Mouse (Mus musculus): Measurements from ENCODE around the gene Vamp1. TPM values are rescaled to one million over a fixed set of nuclear protein-coding genes. Genes with fewer than 3 reads are reported as not detected.

Vamp1 gene
- polyA plus RNA-seq (2015; fragmentation: Nextera tagmentation; extraction: Ambion mirVana) = 11.3 and 12.9 TPM in 2 replicates

- Histone ChIP-seq H3K9ac (peak within 1 kb of the TSS; percentile 81), H3K4me1 (replicated peaks) (peaks cover 10% of the 10 kb centered on the region), H3K9me3 (no peaks in the 10 kb centered on the region), H3K4me2 (peak within 1 kb of the TSS; percentile 73), H3K27me3 (peaks cover 32% of the 10 kb centered on the region), H3K27ac (peak within 1 kb of the TSS; percentile 80), H3K4me3 (peak within 1 kb of the TSS; percentile 59), H3K36me3 (peaks cover 8% of the 10 kb centered on the region; the same call in 1 of the 2 replicates)
- WGBS = under 1% methylated on average over 48 of the region's 48 CpGs
- ATAC-seq (ENCODE audit: low FRiP score) = peak; percentile 98
Observed at GRCm38 (mm10) chr6:125215148-125215954, at the start of gene Vamp1. Gene Vamp1, plus strand, starts transcription at chr6:125215551.

GRCm38 (mm10) chr6:125166051-125166751 is 49.1 kb upstream of the Vamp1 start, which contains the start of gene Gapdh:
Gene Gapdh, minus strand, starts transcription at chr6:125166467.
- peaks cover 62% of the 10 kb centered on the region for H3K36me3 ChIP-seq
- peak within 1 kb of the TSS; percentile 98 for H3K4me3 ChIP-seq
- peaks cover 49% of the 10 kb centered on the region for H3K4me1 ChIP-seq (replicated peaks)
- 0 out of 2 replicates have a peak, but pooled peaks have one; percentile 7 for ATAC-seq (ENCODE audit: low FRiP score)
- WGBS = under 1% methylated on average over 18 of the region's 18 CpGs
- peak within 1 kb of the TSS; percentile 95 for H3K27ac ChIP-seq
- H3K4me2 ChIP-seq = peak within 1 kb of the TSS; percentile 97
- no peaks in the 10 kb centered on the region for H3K27me3 ChIP-seq
- peak within 1 kb of the TSS; percentile 98 for H3K9ac ChIP-seq
- no peaks in the 10 kb centered on the region for H3K9me3 ChIP-seq

GRCm38 (mm10) chr6:125166861-125167650 is 48.3 kb upstream of the Vamp1 start:
- peak overlapping the region; percentile 95 for H3K27ac ChIP-seq
- WGBS = 16% methylated on average over 10 of the region's 10 CpGs
- peak overlapping the region; percentile 98 for H3K9ac ChIP-seq
- H3K9me3 ChIP-seq = no peaks in the 10 kb centered on the region
- no peak for ATAC-seq (ENCODE audit: low FRiP score)
- peak overlapping the region; percentile 97 for H3K4me2 ChIP-seq
- no peak overlapping the region; the same call in 1 of the 2 replicates for H3K4me3 ChIP-seq
- H3K36me3 ChIP-seq = peaks cover 66% of the 10 kb centered on the region
- no peaks in the 10 kb centered on the region for H3K27me3 ChIP-seq
- peaks cover 42% of the 10 kb centered on the region for H3K4me1 ChIP-seq (replicated peaks)

GRCm38 (mm10) chr6:125168086-125168485 is 47.3 kb upstream of the Vamp1 start:
- peak overlapping the region; percentile 6; the same call in 1 of the 2 replicates for H3K9ac ChIP-seq
- H3K4me1 ChIP-seq (replicated peaks) = peaks cover 36% of the 10 kb centered on the region
- peaks cover 69% of the 10 kb centered on the region for H3K36me3 ChIP-seq
- 92% methylated on average over 14 of the region's 14 CpGs for WGBS
- H3K4me2 ChIP-seq = no peak overlapping the region
- no peaks in the 10 kb centered on the region for H3K9me3 ChIP-seq
- no peak for ATAC-seq (ENCODE audit: low FRiP score)
- H3K27ac ChIP-seq = no peak overlapping the region
- no peaks in the 10 kb centered on the region for H3K27me3 ChIP-seq
- no peak overlapping the region for H3K4me3 ChIP-seq

- ATAC-seq (ENCODE audit: low FRiP score) = no peak
- H3K4me3 ChIP-seq = no peak overlapping the region
- H3K4me2 ChIP-seq = no peak overlapping the region
- H3K9ac ChIP-seq = no peak overlapping the region
- H3K4me1 ChIP-seq (replicated peaks) = peaks cover 22% of the 10 kb centered on the region
- H3K27me3 ChIP-seq = no peaks in the 10 kb centered on the region
- no peaks in the 10 kb centered on the region for H3K9me3 ChIP-seq
- H3K36me3 ChIP-seq = peaks cover 81% of the 10 kb centered on the region
- 91% methylated on average over 6 of the region's 6 CpGs for WGBS
- H3K27ac ChIP-seq = no peak overlapping the region
Observed at GRCm38 (mm10) chr6:125170194-125170593, 45.2 kb upstream of the Vamp1 start.

GRCm38 (mm10) chr6:125172474-125172873 is 42.9 kb upstream of the Vamp1 start:
- peaks cover 4% of the 10 kb centered on the region for H3K4me1 ChIP-seq (replicated peaks)
- no peaks in the 10 kb centered on the region for H3K9me3 ChIP-seq
- no peaks in the 10 kb centered on the region for H3K27me3 ChIP-seq
- no peak for ATAC-seq (ENCODE audit: low FRiP score)
- 85% methylated on average over 2 of the region's 2 CpGs for WGBS
- no peak overlapping the region for H3K9ac ChIP-seq
- no peak overlapping the region for H3K4me3 ChIP-seq
- H3K4me2 ChIP-seq = no peak overlapping the region
- peaks cover 100% of the 10 kb centered on the region for H3K36me3 ChIP-seq
- no peak overlapping the region for H3K27ac ChIP-seq

GRCm38 (mm10) chr6:125173256-125173655 is 42.1 kb upstream of the Vamp1 start:
- Histone ChIP-seq H3K36me3 (peaks cover 100% of the 10 kb centered on the region), H3K27me3 (no peaks in the 10 kb centered on the region), H3K9me3 (no peaks in the 10 kb centered on the region), H3K9ac (no peak overlapping the region), H3K27ac (no peak overlapping the region), H3K4me2 (no peak overlapping the region), H3K4me3 (no peak overlapping the region), H3K4me1 (replicated peaks) (no peaks in the 10 kb centered on the region)
- WGBS = 88% methylated on average over 7 of the region's 7 CpGs
- ATAC-seq (ENCODE audit: low FRiP score) = no peak

- H3K4me1 ChIP-seq (replicated peaks) = no peaks in the 10 kb centered on the region
Observed at GRCm38 (mm10) chr6:125175469-125175868, 39.9 kb upstream of the Vamp1 start.

GRCm38 (mm10) chr6:125179601-125180000 is 35.8 kb upstream of the Vamp1 start:
- WGBS = 91% methylated on average over 7 of the region's 7 CpGs
- peaks cover 98% of the 10 kb centered on the region for H3K36me3 ChIP-seq
- no peaks in the 10 kb centered on the region for H3K9me3 ChIP-seq
- H3K9ac ChIP-seq = no peak overlapping the region
- ATAC-seq (ENCODE audit: low FRiP score) = no peak
- no peaks in the 10 kb centered on the region for H3K27me3 ChIP-seq
- no peaks in the 10 kb centered on the region for H3K4me1 ChIP-seq (replicated peaks)
- no peak overlapping the region for H3K27ac ChIP-seq
- no peak overlapping the region for H3K4me3 ChIP-seq
- H3K4me2 ChIP-seq = no peak overlapping the region

More at GRCm38 (mm10) chr6:125175469-125175868, 39.9 kb upstream of the Vamp1 start:
- H3K36me3 ChIP-seq = peaks cover 99% of the 10 kb centered on the region
- no peak overlapping the region for H3K4me3 ChIP-seq
- WGBS = 86% methylated on average over 5 of the region's 5 CpGs
- H3K4me2 ChIP-seq = no peak overlapping the region
- no peak overlapping the region for H3K27ac ChIP-seq
- no peaks in the 10 kb centered on the region for H3K27me3 ChIP-seq
- H3K9ac ChIP-seq = no peak overlapping the region
- H3K9me3 ChIP-seq = no peaks in the 10 kb centered on the region
- no peak for ATAC-seq (ENCODE audit: low FRiP score)

- H3K4me3 ChIP-seq = no peak overlapping the region
- no peaks in the 10 kb centered on the region for H3K4me1 ChIP-seq (replicated peaks)
- H3K4me2 ChIP-seq = no peak overlapping the region
- H3K36me3 ChIP-seq = peaks cover 98% of the 10 kb centered on the region
- no peak overlapping the region for H3K9ac ChIP-seq
- H3K27me3 ChIP-seq = no peaks in the 10 kb centered on the region
- no peak for ATAC-seq (ENCODE audit: low FRiP score)
- no peaks in the 10 kb centered on the region for H3K9me3 ChIP-seq
- no peak overlapping the region for H3K27ac ChIP-seq
- WGBS = 76% methylated on average over 5 of the region's 5 CpGs
Observed at GRCm38 (mm10) chr6:125182133-125182532, 33.2 kb upstream of the Vamp1 start.

GRCm38 (mm10) chr6:125186203-125186602 is 29.1 kb upstream of the Vamp1 start:
- WGBS = 96% methylated on average over 10 of the region's 10 CpGs
- H3K9me3 ChIP-seq = no peaks in the 10 kb centered on the region
- H3K4me1 ChIP-seq (replicated peaks) = peaks cover 16% of the 10 kb centered on the region
- H3K27ac ChIP-seq = no peak overlapping the region
- no peak overlapping the region for H3K9ac ChIP-seq
- no peak overlapping the region for H3K4me2 ChIP-seq
- H3K36me3 ChIP-seq = peaks cover 84% of the 10 kb centered on the region
- H3K4me3 ChIP-seq = no peak overlapping the region
- H3K27me3 ChIP-seq = no peaks in the 10 kb centered on the region
- ATAC-seq (ENCODE audit: low FRiP score) = no peak

- peaks cover 62% of the 10 kb centered on the region for H3K36me3 ChIP-seq
- H3K4me3 ChIP-seq = peak overlapping the region; percentile 70
- H3K9me3 ChIP-seq = no peaks in the 10 kb centered on the region
- H3K27me3 ChIP-seq = no peaks in the 10 kb centered on the region
- peaks cover 28% of the 10 kb centered on the region for H3K4me1 ChIP-seq (replicated peaks)
- H3K9ac ChIP-seq = peak overlapping the region; percentile 78
- peak overlapping the region; percentile 99 for H3K27ac ChIP-seq
- peak overlapping the region; percentile 67 for H3K4me2 ChIP-seq
- ATAC-seq (ENCODE audit: low FRiP score) = no peak
Observed at GRCm38 (mm10) chr6:125190816-125191215, 24.5 kb upstream of the Vamp1 start.

Measured in hindbrain, embryonic 13.5 days (tissue).